Mouse (Mus musculus) embryonic facial prominence, embryonic 15.5 days (tissue): ENCODE measurements around the gene Cela2a. TPM values are rescaled to one million over a fixed set of nuclear protein-coding genes. Genes with fewer than 3 reads are reported as not detected.

ENCODE experiments used
- ATAC-seq: fragments of 200-750 bp; cut with Nextera tagmentation; 2 replicates; pipeline ENCODE4 v1.8.0; 2017; ENCODE audit warnings: low read depth, moderate TSS enrichment; ENCODE audit not compliant: insufficient number of reproducible peaks, low FRiP score, low TSS enrichment
- H3K27ac ChIP-seq: fragments of 300-500 bp; sonication (generic); replicated peaks from 2 replicates; pipeline ENCODE4 v1.5.1; 2015; ENCODE audit warnings: mild to moderate bottlenecking, inconsistent platforms
- H3K27me3 ChIP-seq: fragments of 300-500 bp; sonication (generic); 2 replicates; pipeline ENCODE4 v1.6.1; 2015; ENCODE audit warnings: inconsistent platforms
- H3K36me3 ChIP-seq: fragments of 300-500 bp; sonication (generic); 2 replicates; pipeline ENCODE4 v1.6.1; 2015; ENCODE audit warnings: mild to moderate bottlenecking, inconsistent platforms
- H3K4me1 ChIP-seq: fragments of 300-500 bp; sonication (generic); 2 replicates; pipeline ENCODE4 v1.6.1; 2015; ENCODE audit warnings: inconsistent platforms
- H3K4me2 ChIP-seq: fragments of 300-500 bp; sonication (generic); replicated peaks from 2 replicates; pipeline ENCODE4 v1.6.1; 2015; ENCODE audit warnings: mild to moderate bottlenecking, inconsistent platforms
- H3K4me3 ChIP-seq: fragments of 300-500 bp; sonication (generic); replicated peaks from 2 replicates; pipeline ENCODE4 v1.5.1; 2015; ENCODE audit warnings: mild to moderate bottlenecking, inconsistent platforms
- H3K9ac ChIP-seq: fragments of 300-500 bp; sonication (generic); 2 replicates; pipeline ENCODE4 v1.6.1; 2015; ENCODE audit warnings: inconsistent platforms
- H3K9me3 ChIP-seq: fragments of 300-500 bp; sonication (generic); replicated peaks from 2 replicates; pipeline ENCODE4 v1.6.1; 2016; ENCODE audit warnings: inconsistent platforms
- WGBS: fragments of 180-500 bp; shearing (Covaris S2); methylation state at CpG from one replicate; pipeline ENCODE4 v1.1.7; 2015; 5-methylcytosine and 5-hydroxymethylcytosine counted together
- polyA plus RNA-seq: library from polyadenylated mRNA; unstranded; fragments of >200 nt; fragmentation: Nextera tagmentation; extraction: Ambion mirVana; gene quantifications from 2 replicates; pipeline ENCODE4 v1.2.1, GENCODE M21; 2015

Gene Cela2a
- polyA plus RNA-seq, 1 experiment from 2014 or later, result not detected

DNA sequence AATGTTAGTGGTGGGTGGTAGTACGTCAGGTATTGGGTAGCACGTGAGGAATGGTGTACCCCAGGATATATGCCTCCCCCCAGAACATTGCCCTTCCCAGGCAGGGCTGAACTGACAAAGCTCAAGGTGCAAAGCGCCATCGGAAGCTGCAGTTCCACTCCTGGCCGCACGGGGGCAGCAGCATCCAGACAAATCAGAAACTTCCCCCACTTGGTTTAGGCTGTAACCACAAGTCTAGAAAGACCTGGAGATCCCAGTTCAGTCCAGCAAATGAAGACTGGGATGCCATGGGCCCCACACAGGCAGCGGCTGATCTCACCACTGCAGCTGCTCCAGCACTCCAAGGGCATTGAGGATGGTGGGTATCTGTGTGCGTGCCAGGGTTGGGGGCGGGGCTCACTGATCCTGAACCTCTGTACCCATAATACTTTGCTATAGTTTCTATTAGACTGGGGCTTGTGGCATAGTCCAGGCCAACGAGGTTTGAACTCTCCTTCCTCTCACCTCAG, 31.5 kb upstream of the Cela2a start:
- no peak overlapping the region for H3K27ac ChIP-seq
- WGBS, result 19% methylated on average over 10 of the region's 10 CpGs

DNA sequence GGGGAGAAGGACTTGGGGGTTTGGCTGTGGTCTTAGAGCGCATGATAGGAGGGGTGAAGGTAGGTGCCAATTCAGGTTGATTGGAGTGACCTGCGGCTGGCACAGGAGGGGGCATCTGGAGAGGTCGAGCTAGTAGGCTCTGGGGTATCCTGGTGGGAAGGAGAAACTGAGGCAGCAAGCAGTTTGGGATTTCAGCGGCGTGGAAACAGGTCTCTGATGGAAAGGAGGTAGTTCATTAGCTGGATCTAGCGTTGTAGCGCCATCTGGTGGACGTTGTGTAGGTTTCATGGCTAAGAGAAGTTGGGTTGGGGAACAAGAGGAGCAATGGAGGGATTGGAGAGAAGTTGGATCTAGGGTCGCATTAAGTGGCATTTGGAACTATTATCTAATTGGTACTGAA, 27.5 kb upstream of the Cela2a start:
- no peak overlapping the region for H3K4me2 ChIP-seq
- WGBS, result 73% methylated on average over 9 of the region's 9 CpGs
- no peak overlapping the region for H3K27ac ChIP-seq
- no peaks in the 10 kb centered on the region for H3K9me3 ChIP-seq
- no peak; the same call in 1 of the 2 replicates for ATAC-seq
- H3K4me3 ChIP-seq, result no peak overlapping the region
- H3K9ac ChIP-seq, result no peak overlapping the region
- H3K36me3 ChIP-seq, result 0 out of 2 replicates have a peak, but pooled peaks cover under 1% of the 10 kb centered on the region
- H3K4me1 ChIP-seq, result 0 out of 2 replicates have a peak, but pooled peaks cover 3% of the 10 kb centered on the region
- H3K27me3 ChIP-seq, result no peaks in the 10 kb centered on the region

More for the DNA sequence above, 31.5 kb upstream of the Cela2a start:
- H3K27me3 ChIP-seq, result no peaks in the 10 kb centered on the region
- H3K4me3 ChIP-seq, result no peak overlapping the region
- H3K4me2 ChIP-seq, result no peak overlapping the region; the same call in 1 of the 2 replicates
- H3K4me1 ChIP-seq, result 0 out of 2 replicates have a peak, but pooled peaks cover 3% of the 10 kb centered on the region
- H3K9ac ChIP-seq, result no peak overlapping the region
- peaks cover 29% of the 10 kb centered on the region for H3K36me3 ChIP-seq
- H3K9me3 ChIP-seq, result no peaks in the 10 kb centered on the region
- peak; percentile 50; the same call in 1 of the 2 replicates for ATAC-seq

DNA sequence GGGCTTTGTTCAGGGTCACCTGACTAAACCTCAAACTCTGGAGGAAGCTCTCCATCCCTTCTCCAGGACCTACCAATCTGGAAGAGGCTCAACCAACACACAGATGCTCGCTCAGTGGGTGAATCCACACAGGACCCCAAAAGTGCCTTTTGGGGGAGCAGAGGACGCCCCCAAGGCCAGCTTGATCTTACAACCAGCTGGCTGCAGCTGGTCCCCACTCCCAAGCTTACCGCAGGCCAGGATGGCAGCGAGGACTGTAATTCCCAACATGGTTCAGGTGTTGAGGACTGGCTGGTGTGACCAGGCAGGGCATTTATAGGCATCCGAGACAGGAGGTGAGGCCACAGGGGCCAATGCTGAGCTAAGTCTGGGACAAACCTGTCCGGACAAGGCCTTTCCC, 20.0 kb upstream of the Cela2a start, which contains the start of gene Ctrc:
Gene Ctrc (minus strand): TSS at position 361 of the 400 bp plus-strand sequence.
- H3K4me1 ChIP-seq, result no peaks in the 10 kb centered on the region
- H3K4me2 ChIP-seq, result no peak within 1 kb of the TSS
- no peak within 1 kb of the TSS for H3K9ac ChIP-seq
- H3K4me3 ChIP-seq, result no peak within 1 kb of the TSS
- H3K27ac ChIP-seq, result no peak within 1 kb of the TSS
- no peak for ATAC-seq
- H3K36me3 ChIP-seq, result no peaks in the 10 kb centered on the region
- H3K9me3 ChIP-seq, result no peaks in the 10 kb centered on the region
- H3K27me3 ChIP-seq, result no peaks in the 10 kb centered on the region
- WGBS, result 72% methylated on average over 6 of the region's 6 CpGs

DNA sequence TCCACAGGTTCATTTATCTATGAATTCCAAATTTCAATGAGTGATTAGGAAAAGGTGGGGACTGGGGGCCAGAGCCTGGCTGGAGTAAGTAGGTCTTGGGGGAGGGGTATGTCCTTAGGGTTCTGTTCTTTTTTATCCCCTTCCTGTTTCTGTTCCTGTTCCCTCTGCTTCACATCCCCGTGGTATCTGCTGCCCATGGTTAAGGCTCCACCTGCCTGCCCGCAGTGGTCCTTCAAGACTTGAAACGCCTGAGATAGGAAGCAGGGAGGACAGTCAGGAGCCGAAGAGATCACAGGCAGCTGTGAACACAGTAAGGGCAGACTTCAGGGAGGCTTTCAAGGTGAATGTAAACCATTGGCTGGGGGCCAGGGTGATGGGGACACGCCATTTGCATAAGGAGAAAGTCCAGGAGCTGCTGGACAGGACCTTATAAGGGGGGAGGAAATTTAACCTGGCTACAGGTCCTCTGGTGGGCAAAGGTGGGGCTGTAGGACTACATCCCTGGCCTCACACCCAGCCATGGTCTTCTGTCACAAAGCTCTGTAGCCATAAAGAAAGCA, 8.7 kb upstream of the Cela2a start:
- 69% methylated on average over 5 of the region's 5 CpGs for WGBS
- no peak overlapping the region for H3K4me2 ChIP-seq
- H3K9ac ChIP-seq, result no peak overlapping the region

DNA sequence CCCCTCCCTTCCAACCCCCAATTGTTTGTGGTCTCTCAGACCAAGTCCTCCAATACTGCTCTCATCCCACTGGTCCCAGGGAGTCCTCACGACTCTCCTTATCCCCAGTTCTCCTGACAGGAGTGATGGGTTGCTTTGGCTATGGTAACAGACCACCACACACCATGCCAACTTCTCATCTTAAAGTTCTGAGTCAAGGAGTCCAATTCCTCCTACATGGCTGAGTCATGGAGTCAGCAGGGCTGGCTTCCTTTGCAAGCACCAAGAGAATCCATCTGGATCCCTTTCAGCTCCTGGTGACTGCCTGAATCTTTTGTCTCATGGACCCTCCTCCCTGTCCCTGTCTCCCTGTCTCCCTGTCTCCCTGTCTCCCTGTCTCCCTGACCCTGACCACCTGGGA, 8.0 kb upstream of the Cela2a start:
- WGBS, result 32% methylated on average over 1 of the region's 1 CpGs
- no peak for ATAC-seq
- no peak overlapping the region for H3K4me2 ChIP-seq
- no peak overlapping the region for H3K4me3 ChIP-seq
- no peaks in the 10 kb centered on the region for H3K9me3 ChIP-seq
- 0 out of 2 replicates have a peak, but pooled peaks cover 3% of the 10 kb centered on the region for H3K4me1 ChIP-seq
- no peaks in the 10 kb centered on the region for H3K36me3 ChIP-seq
- no peak overlapping the region for H3K27ac ChIP-seq
- H3K27me3 ChIP-seq, result no peaks in the 10 kb centered on the region
- no peak overlapping the region for H3K9ac ChIP-seq

More for the DNA sequence above, 8.7 kb upstream of the Cela2a start:
- 0 out of 2 replicates have a peak, but pooled peaks cover 3% of the 10 kb centered on the region for H3K4me1 ChIP-seq
- no peak overlapping the region for H3K4me3 ChIP-seq
- H3K36me3 ChIP-seq, result no peaks in the 10 kb centered on the region
- no peak overlapping the region for H3K27ac ChIP-seq
- no peaks in the 10 kb centered on the region for H3K9me3 ChIP-seq
- ATAC-seq, result no peak
- no peaks in the 10 kb centered on the region for H3K27me3 ChIP-seq

DNA sequence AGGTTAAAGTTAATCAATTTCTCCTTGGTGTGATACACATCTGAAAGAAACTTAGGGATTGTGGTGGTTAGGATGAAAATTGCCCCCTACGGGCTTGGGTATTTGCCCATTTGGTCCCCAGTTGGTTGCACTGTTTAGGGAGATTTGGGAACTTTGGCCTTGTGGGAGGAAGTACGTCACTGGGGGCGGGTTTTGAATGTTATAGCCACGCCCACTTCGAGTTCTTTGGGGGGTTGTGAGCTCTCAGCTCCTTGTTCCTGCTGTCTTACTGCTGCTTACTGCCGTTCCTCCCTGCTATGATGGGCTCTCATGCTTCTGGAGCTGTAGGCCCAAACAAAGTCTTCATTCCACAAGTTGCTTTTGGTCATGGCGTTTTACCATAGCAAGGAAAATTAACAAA, 5.4 kb upstream of the Cela2a start:
- H3K36me3 ChIP-seq, result no peaks in the 10 kb centered on the region
- no peak overlapping the region for H3K4me3 ChIP-seq
- H3K27me3 ChIP-seq, result no peaks in the 10 kb centered on the region
- H3K9ac ChIP-seq, result no peak overlapping the region
- WGBS, result 77% methylated on average over 7 of the region's 7 CpGs
- H3K4me1 ChIP-seq, result 0 out of 2 replicates have a peak, but pooled peaks cover 3% of the 10 kb centered on the region
- no peak overlapping the region for H3K4me2 ChIP-seq
- no peak overlapping the region for H3K27ac ChIP-seq
- no peak for ATAC-seq
- no peaks in the 10 kb centered on the region for H3K9me3 ChIP-seq

DNA sequence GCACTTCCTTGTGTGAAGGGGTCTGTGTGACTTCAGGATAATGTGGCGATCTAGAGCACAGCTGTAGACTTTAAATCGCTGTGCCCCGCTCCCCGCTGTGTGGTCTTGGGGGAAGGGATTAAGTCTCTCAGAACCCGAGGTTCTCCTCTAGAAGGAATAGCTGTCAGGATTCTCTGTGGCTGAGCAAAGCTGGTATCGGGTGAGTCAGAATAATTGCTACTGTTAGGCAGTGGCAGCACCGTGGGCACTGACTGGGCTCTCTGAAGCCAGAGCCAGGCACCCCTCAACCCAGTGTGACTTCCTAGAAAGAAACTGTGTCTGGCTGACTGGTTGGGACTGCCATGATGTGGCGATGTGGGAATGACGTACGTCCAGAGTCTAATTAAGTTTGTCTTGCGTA, 4.4 kb upstream of the Cela2a start:
- Histone ChIP-seq H3K4me3 (no peak overlapping the region), H3K9me3 (no peaks in the 10 kb centered on the region), H3K4me1 (0 out of 2 replicates have a peak, but pooled peaks cover 3% of the 10 kb centered on the region), H3K4me2 (no peak overlapping the region), H3K27me3 (no peaks in the 10 kb centered on the region), H3K27ac (no peak overlapping the region), H3K9ac (no peak overlapping the region), H3K36me3 (no peaks in the 10 kb centered on the region)
- 33% methylated on average over 11 of the region's 11 CpGs for whole genome bisulfite sequencing
- ATAC-seq, result no peak

DNA sequence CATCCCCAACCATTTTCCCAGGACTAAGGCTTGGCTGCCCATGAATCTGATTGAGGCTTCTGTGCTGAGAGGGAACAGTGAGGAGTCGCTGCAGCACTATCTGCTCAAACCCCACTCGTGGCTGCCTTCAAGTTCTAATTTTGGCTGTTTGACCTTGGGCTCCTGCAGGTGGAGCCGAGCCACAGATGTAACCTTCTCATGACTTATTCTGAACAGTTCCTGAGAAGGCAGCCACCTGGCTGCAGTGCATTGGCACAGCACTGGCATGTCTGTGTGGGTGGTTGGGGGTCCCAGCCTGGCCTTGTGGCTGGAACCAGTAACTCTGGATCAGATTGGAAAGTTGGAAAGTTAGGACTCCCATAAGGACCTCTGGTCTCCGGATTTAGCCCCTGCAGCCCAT, 2.2 kb upstream of the Cela2a start:
- Histone ChIP-seq H3K9ac (no peak overlapping the region), H3K27me3 (no peaks in the 10 kb centered on the region), H3K36me3 (no peaks in the 10 kb centered on the region), H3K27ac (no peak overlapping the region), H3K4me3 (no peak overlapping the region), H3K4me2 (no peak overlapping the region), H3K9me3 (no peaks in the 10 kb centered on the region), H3K4me1 (0 out of 2 replicates have a peak, but pooled peaks cover 3% of the 10 kb centered on the region)
- no peak for ATAC-seq
- WGBS, result 65% methylated on average over 4 of the region's 4 CpGs

DNA sequence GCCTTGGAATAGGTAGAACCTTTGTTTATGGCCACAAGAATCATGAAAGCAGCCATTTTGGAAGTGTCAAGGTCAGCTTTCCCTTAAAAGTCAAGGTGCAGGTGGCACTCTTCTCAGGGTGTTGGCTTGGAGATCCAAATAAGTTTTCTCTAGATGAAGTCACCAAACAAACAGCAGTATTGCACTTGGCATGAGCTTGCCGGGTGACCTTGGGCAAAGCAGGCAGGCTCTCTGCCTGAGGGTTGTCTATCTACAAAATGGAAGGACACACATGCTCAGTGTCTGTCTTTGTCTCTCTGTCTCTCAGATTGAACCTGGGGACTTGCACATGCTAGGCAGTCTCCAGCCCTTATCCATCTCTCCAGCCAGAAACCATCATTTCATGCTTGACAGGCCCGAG, 1.4 kb upstream of the Cela2a start:
- H3K36me3 ChIP-seq, result no peaks in the 10 kb centered on the region
- no peaks in the 10 kb centered on the region for H3K27me3 ChIP-seq
- no peak for ATAC-seq

DNA sequence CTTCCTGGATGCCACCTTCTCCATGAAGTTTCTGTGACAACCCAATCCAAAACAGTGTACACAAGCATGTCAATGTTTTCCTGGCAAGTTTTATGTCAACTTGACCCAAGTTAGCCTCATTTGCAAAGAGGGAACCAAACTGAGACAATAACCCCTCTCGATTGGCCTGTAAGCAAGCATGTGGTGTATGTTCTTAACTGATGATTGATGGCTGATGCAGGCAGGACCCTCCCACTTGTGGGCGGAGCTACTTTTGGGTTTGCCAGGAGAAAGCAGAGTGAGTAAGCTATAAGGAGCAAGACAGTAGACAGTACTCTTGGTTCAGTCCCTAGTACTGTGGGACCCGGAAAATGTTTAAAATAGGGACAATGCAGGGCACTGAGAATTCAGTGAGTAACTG, 3.0 kb downstream of the Cela2a start:
- Histone ChIP-seq H3K36me3 (no peaks in the 10 kb centered on the region), H3K4me1 (no peaks in the 10 kb centered on the region), H3K27ac (no peak overlapping the region), H3K4me3 (no peak overlapping the region), H3K9me3 (no peaks in the 10 kb centered on the region), H3K9ac (no peak overlapping the region), H3K27me3 (no peaks in the 10 kb centered on the region), H3K4me2 (no peak overlapping the region)
- no peak for ATAC-seq
- 62% methylated on average over 3 of the region's 3 CpGs for WGBS

More for the DNA sequence above, 1.4 kb upstream of the Cela2a start:
- no peak overlapping the region for H3K4me2 ChIP-seq
- no peaks in the 10 kb centered on the region for H3K9me3 ChIP-seq
- no peak overlapping the region for H3K4me3 ChIP-seq
- WGBS, result 82% methylated on average over 2 of the region's 2 CpGs
- no peak overlapping the region for H3K27ac ChIP-seq
- no peak overlapping the region for H3K9ac ChIP-seq
- H3K4me1 ChIP-seq, result 0 out of 2 replicates have a peak, but pooled peaks cover 3% of the 10 kb centered on the region

DNA sequence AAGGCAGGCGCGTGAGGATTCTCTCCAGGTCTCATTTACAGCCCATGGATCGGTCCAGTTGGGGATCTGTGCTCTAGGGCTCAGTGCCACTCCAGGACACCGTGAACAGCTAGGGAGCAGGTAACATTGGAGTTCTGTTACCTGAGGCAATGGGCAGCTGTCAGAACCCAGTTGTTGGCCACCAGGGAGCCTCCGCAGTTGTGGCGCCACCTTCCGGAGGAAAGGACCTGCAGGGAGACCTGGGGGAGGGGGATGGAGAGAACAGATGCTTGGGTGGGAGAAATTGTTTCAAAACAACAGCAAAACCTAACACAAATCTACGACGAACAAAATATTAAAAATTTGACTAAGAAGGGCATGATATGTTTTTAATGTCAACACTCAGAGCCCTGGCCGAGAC, 3.9 kb downstream of the Cela2a start:
- Histone ChIP-seq H3K36me3 (no peaks in the 10 kb centered on the region), H3K27ac (no peak overlapping the region), H3K27me3 (no peaks in the 10 kb centered on the region), H3K9me3 (no peaks in the 10 kb centered on the region), H3K9ac (no peak overlapping the region), H3K4me1 (no peaks in the 10 kb centered on the region), H3K4me3 (no peak overlapping the region), H3K4me2 (no peak overlapping the region)
- ATAC-seq, result no peak
- WGBS, result 73% methylated on average over 10 of the region's 10 CpGs

DNA sequence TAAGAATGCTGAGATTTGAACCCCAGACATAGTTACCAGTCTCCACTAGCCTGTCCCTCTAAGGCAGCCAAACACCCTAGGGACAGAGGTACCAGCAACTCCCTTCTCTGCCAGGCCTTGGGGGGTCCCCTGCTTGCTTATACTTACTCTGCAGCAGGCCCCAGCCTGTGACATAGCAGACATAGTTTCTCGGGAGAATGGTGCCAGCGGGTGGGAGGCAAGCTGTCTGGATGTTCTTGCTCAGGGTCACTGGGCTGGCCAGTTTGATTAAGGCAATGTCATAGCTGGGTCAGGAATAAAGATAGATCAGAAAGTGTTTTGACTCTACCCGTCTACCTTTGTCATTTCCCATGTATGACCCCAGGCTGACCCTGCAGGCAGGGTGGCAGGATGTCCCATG, 4.8 kb downstream of the Cela2a start:
- Histone ChIP-seq H3K27ac (no peak overlapping the region), H3K36me3 (no peaks in the 10 kb centered on the region), H3K4me3 (no peak overlapping the region), H3K4me1 (no peaks in the 10 kb centered on the region), H3K9ac (no peak overlapping the region), H3K27me3 (no peaks in the 10 kb centered on the region), H3K4me2 (no peak overlapping the region), H3K9me3 (no peaks in the 10 kb centered on the region)
- ATAC-seq, result no peak
- WGBS, result 57% methylated on average over 3 of the region's 3 CpGs
